Mouse (Mus musculus): ENCODE measurements around the gene 1810062G17Rik.

1810062G17Rik gene

GRCm38 (mm10) chr3:36475532-36476087 lies at the start of gene 1810062G17Rik, which contains the start of gene Anxa5:
Gene 1810062G17Rik (plus strand): TSS chr3:36475937.
Gene Anxa5 (minus strand): TSS chr3:36475894.
- DNase-seq (ENCODE audit: low spot score in 2 of 2): peak; percentile 98 to 99

- DNase-seq (ENCODE audit: low spot score in 2 of 2): no peak
These were observed 48.4 kb upstream of the 1810062G17Rik start for GRCm38 (mm10) chr3:36427386-36427785.

GRCm38 (mm10) chr3:36430360-36430759 lies 45.4 kb upstream of the 1810062G17Rik start:
- no peak for DNase-seq (ENCODE audit: low spot score in 2 of 2)

- no peak for DNase-seq (ENCODE audit: low spot score in 2 of 2)
These were observed 35.5 kb upstream of the 1810062G17Rik start for GRCm38 (mm10) chr3:36440280-36440679.

GRCm38 (mm10) chr3:36442426-36442825 lies 33.3 kb upstream of the 1810062G17Rik start:
- DNase-seq (ENCODE audit: low spot score in 2 of 2): no peak

- DNase-seq (ENCODE audit: low spot score in 2 of 2): no peak
These were observed 29.7 kb upstream of the 1810062G17Rik start for GRCm38 (mm10) chr3:36446041-36446440.

GRCm38 (mm10) chr3:36446506-36446905 lies 29.2 kb upstream of the 1810062G17Rik start:
- no peak for DNase-seq (ENCODE audit: low spot score in 2 of 2)

- DNase-seq (ENCODE audit: low spot score in 2 of 2): no peak
These were observed 28.8 kb upstream of the 1810062G17Rik start for GRCm38 (mm10) chr3:36446918-36447317.

- no peak for DNase-seq (ENCODE audit: low spot score in 2 of 2)
These were observed 26.2 kb upstream of the 1810062G17Rik start for GRCm38 (mm10) chr3:36449292-36450165.

GRCm38 (mm10) chr3:36452502-36452901 lies 23.2 kb upstream of the 1810062G17Rik start:
- DNase-seq (ENCODE audit: low spot score in 2 of 2): no peak

- DNase-seq (ENCODE audit: low spot score in 2 of 2): no peak
These were observed 20.6 kb upstream of the 1810062G17Rik start for GRCm38 (mm10) chr3:36455124-36455523.

GRCm38 (mm10) chr3:36455566-36455965 lies 20.2 kb upstream of the 1810062G17Rik start:
- no peak for DNase-seq (ENCODE audit: low spot score in 2 of 2)

GRCm38 (mm10) chr3:36460717-36461116 lies 15.0 kb upstream of the 1810062G17Rik start:
- DNase-seq (ENCODE audit: low spot score in 2 of 2): no peak

- DNase-seq (ENCODE audit: low spot score in 2 of 2): no peak
These were observed 13.9 kb upstream of the 1810062G17Rik start for GRCm38 (mm10) chr3:36461819-36462218.

GRCm38 (mm10) chr3:36462348-36462747 lies 13.4 kb upstream of the 1810062G17Rik start:
- DNase-seq (ENCODE audit: low spot score in 2 of 2): no peak

GRCm38 (mm10) chr3:36465538-36465937 lies 10.2 kb upstream of the 1810062G17Rik start:
- DNase-seq (ENCODE audit: low spot score in 2 of 2): no peak

- peak in 1 of 2 experiments; percentile 17 for DNase-seq (ENCODE audit: low spot score in 2 of 2)
These were observed 8.1 kb upstream of the 1810062G17Rik start for GRCm38 (mm10) chr3:36467632-36468031.

GRCm38 (mm10) chr3:36468871-36469270 lies 6.9 kb upstream of the 1810062G17Rik start:
- no peak for DNase-seq (ENCODE audit: low spot score in 2 of 2)

GRCm38 (mm10) chr3:36471856-36472255 lies 3.9 kb upstream of the 1810062G17Rik start:
- DNase-seq (ENCODE audit: low spot score in 2 of 2): no peak

GRCm38 (mm10) chr3:36473222-36473621 lies 2.5 kb upstream of the 1810062G17Rik start:
- DNase-seq (ENCODE audit: low spot score in 2 of 2): no peak

GRCm38 (mm10) chr3:36474421-36474820 lies 1.3 kb upstream of the 1810062G17Rik start:
- no peak for DNase-seq (ENCODE audit: low spot score in 2 of 2)

GRCm38 (mm10) chr3:36474938-36475483 lies 726 bp upstream of the 1810062G17Rik start:
- peak in 1 of 2 experiments; percentile 33 for DNase-seq (ENCODE audit: low spot score in 2 of 2)

All from urinary bladder, postnatal 4 days (tissue).